Mouse (Mus musculus) gastrocnemius, postnatal 25 days (tissue): Measurements from ENCODE around the gene Fst. TPM values are rescaled to one million over a fixed set of nuclear protein-coding genes. Genes with fewer than 3 reads are reported as not detected.

Experiments used
- DNase-seq: peaks from one replicate; pipeline ENCODE4 v3.0.0; 2022
- total RNA-seq, 2 experiments: library from RNA; stranded (reverse); gene quantifications; 1 replicate in 1 of 2; 2 replicates in 1 of 2; pipeline ENCODE4 v1.2.3; 2021

Fst gene
- total RNA-seq, 2 experiments from 2014 or later, result 6.0 TPM

DNA sequence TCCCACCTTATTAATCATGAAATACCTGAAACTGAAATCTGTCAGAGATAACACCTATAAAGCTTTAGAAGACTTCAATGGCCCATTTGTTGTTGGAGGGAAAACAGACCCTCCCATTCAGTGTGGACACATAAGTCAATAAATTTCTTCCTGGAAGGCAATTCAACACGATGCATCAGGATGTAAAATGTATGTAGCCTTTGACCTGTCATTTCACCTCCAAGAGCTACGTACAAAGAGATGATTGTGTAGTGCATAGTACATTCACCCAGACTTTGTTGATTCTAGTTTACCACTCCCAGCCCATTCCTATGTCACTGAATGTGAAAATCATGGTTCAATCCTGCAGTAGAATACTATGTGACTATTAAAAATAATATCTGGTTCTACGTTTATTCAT lies 39.4 kb downstream of the Fst start:
- DNase-seq, result no peak

DNA sequence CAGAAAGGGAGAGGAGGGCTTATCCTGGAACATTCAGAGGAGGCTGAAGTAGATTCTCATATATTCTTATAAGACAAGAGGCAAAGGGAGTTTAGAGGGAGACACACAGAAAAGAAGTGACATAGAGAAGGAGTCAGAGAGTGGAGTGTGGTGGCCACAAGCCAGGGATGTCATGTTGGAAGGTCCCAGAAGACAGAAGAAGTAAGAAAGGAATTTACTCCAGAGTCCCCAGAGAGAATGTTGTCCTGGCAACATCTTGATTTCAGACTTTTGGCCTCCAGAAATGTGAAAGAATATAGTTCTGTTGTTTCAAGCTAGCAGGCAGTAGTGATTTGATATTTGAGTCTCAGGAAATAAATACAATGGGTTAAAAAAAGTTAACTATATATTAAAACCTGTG lies 46.4 kb downstream of the Fst start:
- no peak for DNase-seq

DNA sequence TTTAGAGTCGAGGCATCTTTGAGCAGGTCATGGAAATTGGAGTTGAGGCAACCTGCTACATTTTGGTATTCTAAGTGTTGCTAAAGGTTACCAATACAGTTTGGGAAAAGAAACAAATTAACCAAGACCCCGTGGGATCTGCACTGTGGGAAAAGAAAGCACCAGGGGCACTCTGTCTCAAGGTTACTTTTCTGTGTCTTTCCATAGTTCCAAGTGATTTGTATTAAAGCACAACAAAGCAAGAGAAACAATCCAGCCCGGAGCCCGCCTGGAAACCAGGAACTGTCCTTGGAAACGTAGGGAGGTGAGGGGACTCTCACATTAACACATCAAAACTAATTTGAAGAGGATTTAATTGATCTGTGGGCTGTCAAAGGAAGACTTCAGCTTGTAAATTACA lies 51.9 kb downstream of the Fst start:
- DNase-seq, result no peak

DNA sequence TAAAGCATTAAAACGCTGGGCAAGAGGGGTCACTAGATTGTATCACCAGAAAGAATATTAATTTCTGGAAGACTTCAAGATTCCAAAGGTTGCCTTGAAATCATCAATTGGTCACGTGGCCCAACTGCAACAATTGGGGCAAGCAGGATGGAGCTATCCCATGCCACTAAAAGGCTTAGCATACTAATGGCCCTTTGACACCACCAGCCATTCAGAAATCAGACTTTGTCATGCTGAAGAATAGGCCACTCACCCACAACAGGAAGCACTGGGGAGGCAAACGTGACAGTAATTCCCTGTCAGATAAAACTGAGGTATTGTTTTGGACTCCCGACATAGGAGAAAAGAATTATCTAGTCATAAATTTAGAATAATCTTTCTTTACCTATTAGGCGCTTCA lies 52.3 kb downstream of the Fst start:
- DNase-seq, result no peak

DNA sequence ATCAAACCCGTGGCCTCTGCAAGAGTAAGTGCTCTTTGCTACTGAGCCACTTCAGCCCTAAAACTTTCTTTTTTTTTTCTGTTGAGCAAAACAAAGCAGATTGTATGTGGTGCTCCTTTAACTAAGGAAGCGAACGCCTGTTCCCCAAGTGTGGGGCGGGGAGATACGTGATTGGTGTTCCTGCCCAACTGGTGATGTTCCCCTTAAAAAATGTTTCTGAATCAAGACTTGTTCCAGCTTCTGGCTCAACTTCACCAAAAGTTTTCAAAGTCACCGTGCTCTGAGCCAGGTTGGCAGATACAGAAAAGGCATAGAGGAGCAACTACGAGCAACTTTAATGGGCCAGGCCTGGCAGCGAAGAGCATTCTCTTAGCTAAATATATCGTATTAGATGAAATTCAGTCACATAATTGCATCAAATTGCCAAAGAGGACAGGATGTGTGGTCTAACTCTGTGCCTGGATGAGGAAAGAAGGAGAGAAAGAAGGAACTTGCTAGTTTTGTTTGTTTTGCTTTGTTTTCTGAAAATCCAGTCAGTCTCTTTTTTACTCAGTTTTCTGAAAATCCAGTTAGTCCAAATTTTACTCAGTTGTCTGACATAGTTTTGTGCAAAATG lies 53.5 kb downstream of the Fst start:
- DNase-seq, result peak; percentile 39

Other genes with a start within 250 kb of the Fst start
- gene Ndufs4, start 70.7 kb downstream of the Fst start, total RNA-seq, result 100 to 1,000 TPM; 347 to 361 TPM